Mouse (Mus musculus): ENCODE measurements around the gene Gm28729.
"Not testable (repeated sequence)": the region's sequence is repeated elsewhere in the genome, so short reads cannot be mapped to it uniquely, and the experiment has no call there.

Gene Gm28729

GRCm38 (mm10) chr9:96524972-96525506 lies at the start of gene Gm28729:
Gene Gm28729, minus strand, starts transcription at chr9:96525264.
- in situ Hi-C loops (cut with MboI, MseI): loop anchor here in 1 of 2 experiments (10.0 kb wide), 1 partner anchor 1750 kb away; no protein-coding TSS in a partner anchor

GRCm38 (mm10) chr9:96573252-96573651 lies 48.2 kb upstream of the Gm28729 start:
- in situ Hi-C loops (cut with MboI, MseI): loop anchor here in 1 of 2 experiments (5.0 kb wide), 1 partner anchor 244 kb away; no protein-coding TSS in a partner anchor

- in situ Hi-C loops (cut with MboI, MseI): loop anchor here in 1 of 2 experiments (5.0 kb wide), 1 partner anchor 245 kb away; no protein-coding TSS in a partner anchor
Observed at GRCm38 (mm10) chr9:96572754-96573153, 47.7 kb upstream of the Gm28729 start.

GRCm38 (mm10) chr9:96566470-96566996 lies 41.5 kb upstream of the Gm28729 start:
- in situ Hi-C loops (cut with MboI, MseI): loop anchor here in 1 of 2 experiments (5.0 kb wide), 1 partner anchor 96 kb away; no protein-coding TSS in a partner anchor

DNA sequence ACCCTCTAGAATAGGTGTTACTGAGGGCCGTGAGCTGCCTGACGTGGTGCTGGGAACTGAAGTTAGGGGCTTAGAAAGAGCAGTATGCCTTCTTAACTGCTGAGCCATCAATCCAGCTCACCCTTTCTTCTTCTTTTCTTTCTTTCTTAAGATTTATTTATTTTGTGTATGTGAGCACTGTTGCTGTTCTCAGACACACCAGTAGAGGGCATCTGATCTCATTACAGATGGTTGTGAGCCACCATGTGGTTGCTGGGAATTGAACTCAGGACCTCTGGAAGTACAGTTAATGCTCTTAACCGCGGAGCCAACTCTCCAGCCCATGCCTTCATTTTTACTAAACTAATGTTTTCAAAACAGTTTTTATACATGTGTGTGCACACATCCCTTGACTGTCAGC lies 38.4 kb upstream of the Gm28729 start:
- in situ Hi-C loops (cut with MboI, MseI): no loop called here

- in situ Hi-C loops (cut with MboI, MseI): no loop called here
Observed at GRCm38 (mm10) chr9:96559148-96559547, 34.1 kb upstream of the Gm28729 start.

DNA sequence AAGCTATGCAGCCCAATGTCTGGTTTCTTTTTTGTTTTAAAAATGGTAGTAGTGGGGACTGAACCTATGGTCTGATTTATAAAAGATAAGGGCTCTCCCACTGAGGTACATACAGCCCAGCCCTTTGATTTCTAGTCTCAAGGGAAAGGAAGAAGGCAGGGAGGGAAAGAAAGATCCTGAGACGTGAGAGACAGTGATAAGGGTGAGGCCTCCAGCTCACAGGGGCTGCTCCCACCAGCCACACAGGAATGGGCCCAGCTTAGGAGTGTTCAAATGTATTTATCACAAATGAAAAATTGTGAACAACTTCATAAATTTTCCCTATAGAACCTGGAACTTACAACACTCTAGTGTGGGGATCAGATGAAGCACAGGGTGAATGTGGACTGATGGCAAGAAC lies 33.5 kb upstream of the Gm28729 start:
- in situ Hi-C loops (cut with MboI, MseI): no loop called here

DNA sequence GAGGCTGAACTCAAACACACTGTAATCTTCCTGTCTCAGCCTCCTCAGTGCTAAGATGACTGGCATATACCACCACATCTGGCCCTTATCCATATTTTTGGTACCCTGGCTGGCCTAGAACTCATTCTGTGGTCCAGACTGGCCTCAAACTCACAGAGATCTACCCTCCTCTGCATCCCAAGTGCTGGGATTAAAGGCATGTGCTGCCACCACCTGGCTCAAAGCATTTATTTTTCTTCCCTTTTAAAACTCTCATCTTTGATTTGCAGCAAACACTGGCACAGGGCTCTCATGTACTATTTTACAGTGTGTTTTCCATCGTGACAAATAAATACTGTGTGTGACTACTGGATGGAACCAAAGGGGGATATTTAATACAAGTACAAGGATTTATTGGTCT lies 29.0 kb upstream of the Gm28729 start:
- in situ Hi-C loops (cut with MboI, MseI): no loop called here

DNA sequence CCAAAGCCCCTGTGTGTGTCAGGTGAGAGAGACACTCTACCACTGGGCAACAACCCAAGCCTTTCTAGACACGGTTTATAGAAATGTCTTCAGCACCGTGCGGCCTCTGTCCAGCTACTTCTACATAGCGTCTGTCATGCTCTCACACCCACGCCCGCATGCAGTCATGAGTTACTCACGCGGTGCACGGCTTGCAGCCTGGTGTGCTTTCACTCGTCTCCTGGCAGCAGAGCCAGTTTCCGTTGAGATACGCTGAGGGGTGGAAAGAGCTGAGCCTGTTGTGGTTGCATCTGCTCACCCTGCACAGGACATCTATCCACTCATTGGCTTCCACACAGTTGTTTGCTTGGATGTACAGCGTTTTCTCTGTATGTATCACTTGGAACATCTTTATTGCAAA lies 20.3 kb upstream of the Gm28729 start:
- in situ Hi-C loops (cut with MboI, MseI): no loop called here

GRCm38 (mm10) chr9:96543643-96544640 lies 18.9 kb upstream of the Gm28729 start:
- in situ Hi-C loops (cut with MboI, MseI): no loop called here

DNA sequence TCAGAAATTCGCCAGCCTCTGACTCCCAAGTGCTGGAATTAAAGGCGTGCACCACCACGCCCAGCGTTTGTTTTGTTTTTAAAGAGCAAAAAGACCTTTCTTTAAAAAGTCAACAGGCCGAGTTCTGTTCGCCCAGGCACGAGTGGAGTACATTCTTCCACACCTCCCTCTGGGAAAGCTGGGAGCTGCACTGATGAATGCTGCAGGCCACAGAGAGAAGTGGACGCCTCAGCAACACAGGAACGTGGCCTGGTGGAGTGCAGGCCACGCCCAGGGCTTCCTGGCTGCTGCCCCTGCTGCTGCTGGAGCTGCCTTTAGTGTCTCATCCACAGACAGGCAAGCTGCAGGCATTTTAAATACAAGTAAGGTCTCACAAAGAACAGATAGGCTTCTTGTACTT lies 13.9 kb upstream of the Gm28729 start:
- in situ Hi-C loops (cut with MboI, MseI): no loop called here

GRCm38 (mm10) chr9:96537615-96537919 lies 12.5 kb upstream of the Gm28729 start:
- in situ Hi-C loops (cut with MboI, MseI): no loop called here

- in situ Hi-C loops (cut with MboI, MseI): no loop called here
Observed at GRCm38 (mm10) chr9:96536895-96537614, 12.0 kb upstream of the Gm28729 start.

DNA sequence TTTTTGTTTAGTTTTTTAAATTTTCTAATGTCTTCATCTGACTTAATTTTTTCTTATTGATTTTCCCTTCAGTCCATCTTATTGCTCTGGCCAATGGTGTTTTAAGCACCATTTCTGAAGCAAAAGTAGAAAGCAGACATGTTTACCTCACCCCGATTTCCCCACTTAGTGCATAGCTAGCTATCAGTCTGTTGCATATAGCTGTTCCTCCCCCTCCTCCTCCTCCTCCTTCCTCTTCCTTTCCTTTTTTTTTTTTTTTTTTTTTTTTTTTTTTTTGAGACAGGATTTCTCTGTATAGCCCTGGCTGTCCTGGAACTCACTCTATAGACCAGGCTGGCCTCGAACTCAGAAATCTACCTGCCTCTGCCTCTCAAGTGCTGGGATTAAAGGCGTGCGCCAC lies 11.0 kb upstream of the Gm28729 start:
- in situ Hi-C loops (cut with MboI, MseI): not testable (repeated sequence)

DNA sequence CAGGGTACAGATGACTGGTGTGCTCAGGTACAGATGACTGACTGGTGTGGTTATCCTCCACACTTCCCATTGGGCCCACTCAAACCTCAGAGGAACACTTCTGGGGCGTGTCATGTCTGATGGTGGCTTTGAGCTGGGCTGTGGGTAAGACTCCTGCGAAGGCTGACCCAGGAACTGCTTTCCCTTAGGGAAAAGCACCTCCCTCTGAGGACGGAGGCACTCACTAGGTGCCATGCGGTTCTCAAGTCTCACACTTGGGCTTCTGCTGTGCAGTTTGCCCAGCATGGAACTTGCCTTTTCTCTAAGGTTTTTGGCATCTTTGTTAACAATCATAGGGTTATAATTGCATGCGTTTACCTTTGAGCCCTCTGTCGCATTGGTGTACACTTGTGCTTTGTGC lies 10.4 kb upstream of the Gm28729 start:
- in situ Hi-C loops (cut with MboI, MseI): no loop called here

GRCm38 (mm10) chr9:96534256-96534655 lies 9.2 kb upstream of the Gm28729 start:
- in situ Hi-C loops (cut with MboI, MseI): no loop called here

GRCm38 (mm10) chr9:96533476-96533875 lies 8.4 kb upstream of the Gm28729 start:
- in situ Hi-C loops (cut with MboI, MseI): no loop called here

DNA sequence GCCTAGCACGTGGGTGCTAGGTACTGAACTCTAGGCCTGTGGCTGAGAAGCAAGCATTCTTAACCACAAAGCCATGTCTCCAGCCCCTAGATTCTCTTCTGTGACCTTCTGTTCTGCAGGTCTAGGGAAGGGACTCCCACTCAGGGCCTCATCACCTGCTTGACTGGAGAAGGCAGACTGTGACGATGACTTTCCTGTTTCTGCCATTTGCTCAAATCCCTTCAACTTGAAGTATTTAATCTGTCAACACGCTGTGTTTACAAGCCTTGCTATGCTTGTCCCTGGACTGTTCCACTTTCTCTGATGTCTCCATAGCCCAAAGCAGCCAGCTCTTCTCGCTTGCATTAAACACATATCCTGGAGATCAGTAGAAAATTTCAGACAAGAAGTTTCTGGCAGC lies 7.5 kb upstream of the Gm28729 start:
- in situ Hi-C loops (cut with MboI, MseI): no loop called here

- in situ Hi-C loops (cut with MboI, MseI): no loop called here
Observed at GRCm38 (mm10) chr9:96530674-96531081, 5.6 kb upstream of the Gm28729 start.

DNA sequence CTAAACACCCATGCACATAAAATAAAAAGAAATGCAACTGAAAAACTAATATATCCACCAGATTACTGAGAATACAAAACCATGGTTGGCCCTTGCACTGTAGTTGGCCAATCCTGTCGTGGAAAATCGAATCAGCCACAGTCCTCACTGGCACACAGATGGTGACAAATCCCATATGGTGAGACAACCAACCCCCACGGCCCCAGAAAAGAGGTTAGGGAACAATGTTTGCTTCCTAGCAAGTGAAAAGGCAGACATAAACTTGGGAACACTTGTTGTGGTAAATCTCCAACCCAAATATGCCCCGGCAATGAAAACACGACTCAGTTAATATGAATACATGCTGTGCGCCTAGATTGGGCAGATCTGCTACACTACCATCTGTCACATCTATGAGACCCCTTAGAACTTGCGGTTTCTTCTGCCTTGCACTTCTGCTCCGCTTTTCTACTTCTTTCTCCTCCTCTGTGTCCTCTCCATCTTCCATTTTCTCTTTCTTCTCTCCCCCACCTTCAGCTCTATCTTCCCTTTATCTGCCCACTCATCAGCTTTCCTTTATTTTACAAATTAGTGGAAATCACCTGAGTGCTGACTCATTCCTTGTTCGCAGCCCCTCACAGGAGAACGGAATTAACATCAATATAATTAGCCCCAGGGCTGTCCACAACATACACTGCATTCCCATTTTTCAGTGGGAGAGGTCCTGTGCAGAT lies 5.1 kb upstream of the Gm28729 start:
- in situ Hi-C loops (cut with MboI, MseI): loop anchor here in 1 of 2 experiments (10.0 kb wide), 1 partner anchor 1755 kb away; no protein-coding TSS in a partner anchor

DNA sequence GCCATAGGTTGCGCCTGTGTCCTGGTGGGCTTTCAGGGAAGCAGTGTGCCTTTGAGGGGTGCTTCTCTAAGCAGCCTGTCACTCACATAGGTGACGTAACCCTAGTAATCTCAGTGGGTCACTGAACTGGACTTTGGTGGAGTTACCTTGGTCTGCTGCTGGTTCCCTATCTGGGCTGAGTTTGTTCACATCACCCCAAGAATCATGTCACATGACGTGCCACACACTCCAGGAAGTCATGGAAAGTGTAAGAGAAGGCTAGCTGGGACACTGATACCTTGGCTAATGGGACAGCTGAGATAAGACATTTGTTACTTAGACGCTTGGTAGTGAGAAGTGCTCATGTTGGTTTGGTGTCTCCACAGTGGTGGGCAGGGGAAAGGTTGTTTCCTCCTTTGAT lies 947 bp upstream of the Gm28729 start:
- in situ Hi-C loops (cut with MboI, MseI): loop anchor here in 1 of 2 experiments (10.0 kb wide), 1 partner anchor 1751 kb away; no protein-coding TSS in a partner anchor
